Mouse (Mus musculus) thymus, postnatal 25 days (tissue): ENCODE data around the gene Iqsec1.

Source experiments
- DNase-seq: peaks from one replicate; pipeline ENCODE4 v3.0.0; 2022

The Iqsec1 gene

DNA sequence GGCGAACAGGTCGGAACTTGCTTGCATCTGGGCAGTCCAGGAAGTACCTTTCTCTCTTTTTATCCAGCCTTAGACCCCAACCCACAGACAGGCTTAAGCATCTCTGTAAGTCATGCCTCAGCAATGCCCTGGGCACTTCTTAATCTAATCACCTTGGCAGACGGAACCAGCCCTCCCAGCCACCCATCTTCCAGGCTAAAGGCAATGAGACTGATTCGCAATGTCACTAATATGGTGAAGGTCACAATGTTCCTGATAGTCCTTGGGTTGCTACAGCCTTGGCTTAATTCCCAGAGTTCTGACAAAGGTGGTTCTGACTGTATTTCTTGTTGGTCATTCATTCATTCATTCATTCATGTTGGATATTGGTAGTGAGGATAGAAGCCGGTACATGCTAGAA is 378.2 kb downstream of the Iqsec1 start:
- DNase-seq, result no peak

DNA sequence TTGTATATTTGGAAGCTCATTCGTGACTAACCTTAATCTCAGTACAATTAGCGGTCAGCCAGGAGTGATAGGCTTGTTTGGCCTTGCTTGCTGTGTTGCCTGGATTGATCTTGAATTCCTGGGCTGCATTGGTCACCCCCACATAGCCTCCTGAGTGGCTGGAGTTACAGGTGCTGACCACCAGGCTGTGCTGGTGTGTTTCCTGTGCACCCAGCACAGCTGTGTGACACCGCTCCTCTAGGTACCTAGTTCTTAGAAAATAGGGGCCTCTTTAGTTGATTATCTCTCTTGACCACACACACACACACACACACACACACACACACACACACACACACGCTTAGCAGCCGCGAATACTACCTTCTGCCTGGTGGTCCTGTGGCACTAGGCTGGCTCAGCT is 380.3 kb downstream of the Iqsec1 start:
- DNase-seq, result no peak

DNA sequence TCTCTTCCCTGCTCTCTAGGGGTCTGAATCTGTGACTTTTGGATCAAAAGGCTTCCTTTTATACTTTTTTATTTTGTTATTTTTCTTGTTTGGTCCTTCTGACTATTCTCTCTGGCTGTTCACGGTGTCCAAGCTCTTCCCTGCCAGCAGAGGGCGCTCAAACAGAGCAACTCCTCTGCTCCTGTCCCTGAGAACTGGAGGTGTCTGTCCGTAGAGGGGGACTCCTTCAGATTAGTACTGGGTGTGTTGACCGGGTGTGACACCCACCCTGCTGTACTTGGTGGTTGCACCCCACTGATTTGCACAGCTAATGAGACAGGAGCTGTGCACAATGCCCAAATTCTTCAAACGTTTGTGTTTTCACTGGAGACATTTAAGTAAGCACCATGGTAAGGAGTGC is 381.3 kb downstream of the Iqsec1 start:
- peak; percentile 70 for DNase-seq

DNA sequence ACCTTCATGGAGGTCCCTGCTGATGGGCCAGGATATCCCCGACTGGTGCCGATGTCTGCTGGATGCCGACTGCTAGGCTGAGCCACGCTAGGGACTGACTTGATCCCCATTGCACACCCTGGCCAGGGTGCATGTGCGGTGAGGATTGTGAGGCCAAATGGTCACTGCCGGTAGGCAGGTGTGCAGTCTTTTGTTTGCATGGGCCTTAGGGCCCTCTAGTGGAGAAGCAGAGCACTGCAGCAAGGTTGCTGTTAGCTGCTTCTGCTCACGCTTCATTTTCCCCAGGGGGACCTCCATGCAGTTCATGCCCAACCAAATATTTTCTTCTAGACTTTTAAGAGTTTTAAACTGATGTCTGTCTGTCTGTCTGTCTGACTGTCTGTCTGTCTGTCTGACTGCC is 381.9 kb downstream of the Iqsec1 start:
- peak; percentile 78 for DNase-seq
